Mouse (Mus musculus): ENCODE data around the gene Aspscr1. TPM values are rescaled to one million over a fixed set of nuclear protein-coding genes. Genes with fewer than 3 reads are reported as not detected.

Aspscr1 gene
- total RNA-seq (2015) (57.9 and 63.1 TPM in 2 replicates), total RNA-seq (2017) (59.5 and 70.2 TPM in 2 replicates)

DNA sequence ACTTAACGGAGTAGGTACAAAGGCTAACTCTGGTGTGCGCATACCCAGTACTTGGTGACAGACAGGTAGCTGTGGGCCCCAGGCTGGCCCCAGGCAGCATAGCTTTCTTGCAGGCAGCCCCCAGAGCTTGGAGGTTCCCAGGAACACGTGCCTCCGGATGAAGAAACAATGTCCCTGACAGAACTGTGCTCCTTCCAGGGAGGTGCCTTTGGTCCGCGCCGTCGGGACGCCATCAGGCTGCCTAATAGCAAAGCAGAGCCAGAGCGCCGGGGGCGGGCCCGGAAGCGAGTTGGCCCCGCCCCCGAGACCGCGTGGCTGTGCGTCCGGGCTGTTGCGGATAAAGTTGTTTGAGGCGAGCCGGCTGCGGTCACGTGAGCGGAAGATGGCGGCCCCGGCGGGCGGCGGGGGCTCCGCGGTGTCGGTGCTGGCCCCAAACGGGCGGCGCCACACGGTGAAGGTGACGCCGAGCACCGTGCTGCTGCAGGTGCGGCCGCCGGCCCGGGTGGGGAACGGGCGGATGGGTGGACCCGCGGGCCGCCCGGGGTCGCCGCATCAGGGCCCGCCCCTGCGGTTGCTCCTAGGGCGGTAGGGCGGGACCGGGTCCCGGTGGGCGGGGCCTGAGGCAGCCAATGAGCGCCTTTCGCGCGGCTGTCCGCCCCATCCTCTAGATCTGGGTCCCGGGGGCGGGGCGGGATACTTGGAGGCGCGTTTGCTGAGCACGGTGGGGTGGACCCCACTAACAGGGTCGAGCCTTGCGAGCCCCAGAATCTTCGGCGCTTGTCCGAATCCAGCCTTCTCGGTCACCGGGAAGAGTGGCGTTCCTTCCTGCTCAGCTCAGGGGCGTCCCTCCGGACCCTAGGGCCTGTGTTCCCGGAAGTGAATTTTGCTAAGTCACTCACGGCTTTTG lies at the start of gene Aspscr1:
Gene Aspscr1 (plus strand): TSS at position 287 of the 907 bp plus-strand sequence.
- ATAC-seq (ENCODE audit: poor library complexity, severe bottlenecking), result peak; percentile 93

- ATAC-seq (ENCODE audit: poor library complexity, severe bottlenecking), result peak; percentile 39
Observed at GRCm38 (mm10) chr11:120623961-120624679, 48.7 kb upstream of the Aspscr1 start.

DNA sequence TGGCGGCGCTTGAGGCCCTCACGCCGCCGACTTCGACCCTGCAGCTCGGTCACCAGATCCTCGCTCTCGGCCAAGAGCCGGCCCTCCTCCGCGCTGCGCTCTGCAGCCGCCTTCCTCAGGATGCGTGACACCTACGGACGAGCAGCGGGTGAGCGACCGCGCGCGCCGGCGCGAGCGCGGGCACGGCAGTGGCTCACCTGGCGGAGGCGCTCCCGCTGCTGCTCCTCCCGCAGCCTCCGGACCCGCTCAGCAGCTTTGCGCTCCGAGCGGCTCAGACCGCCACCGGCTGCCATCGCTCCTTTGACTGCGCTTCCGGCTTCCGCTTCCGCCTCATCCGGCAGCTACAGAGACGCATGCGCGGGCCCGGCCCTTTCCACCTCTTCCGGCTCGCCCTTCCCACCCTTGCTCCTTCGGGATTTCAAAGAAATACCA lies 48.1 kb upstream of the Aspscr1 start:
- ATAC-seq (ENCODE audit: poor library complexity, severe bottlenecking), result peak; percentile 43

GRCm38 (mm10) chr11:120625152-120625775 lies 47.5 kb upstream of the Aspscr1 start, which contains the start of gene Sirt7:
Gene Sirt7 (minus strand): TSS chr11:120625240.
- no peak for ATAC-seq (ENCODE audit: poor library complexity, severe bottlenecking)

GRCm38 (mm10) chr11:120626785-120627467 lies 45.8 kb upstream of the Aspscr1 start:
- no peak for ATAC-seq (ENCODE audit: poor library complexity, severe bottlenecking)

DNA sequence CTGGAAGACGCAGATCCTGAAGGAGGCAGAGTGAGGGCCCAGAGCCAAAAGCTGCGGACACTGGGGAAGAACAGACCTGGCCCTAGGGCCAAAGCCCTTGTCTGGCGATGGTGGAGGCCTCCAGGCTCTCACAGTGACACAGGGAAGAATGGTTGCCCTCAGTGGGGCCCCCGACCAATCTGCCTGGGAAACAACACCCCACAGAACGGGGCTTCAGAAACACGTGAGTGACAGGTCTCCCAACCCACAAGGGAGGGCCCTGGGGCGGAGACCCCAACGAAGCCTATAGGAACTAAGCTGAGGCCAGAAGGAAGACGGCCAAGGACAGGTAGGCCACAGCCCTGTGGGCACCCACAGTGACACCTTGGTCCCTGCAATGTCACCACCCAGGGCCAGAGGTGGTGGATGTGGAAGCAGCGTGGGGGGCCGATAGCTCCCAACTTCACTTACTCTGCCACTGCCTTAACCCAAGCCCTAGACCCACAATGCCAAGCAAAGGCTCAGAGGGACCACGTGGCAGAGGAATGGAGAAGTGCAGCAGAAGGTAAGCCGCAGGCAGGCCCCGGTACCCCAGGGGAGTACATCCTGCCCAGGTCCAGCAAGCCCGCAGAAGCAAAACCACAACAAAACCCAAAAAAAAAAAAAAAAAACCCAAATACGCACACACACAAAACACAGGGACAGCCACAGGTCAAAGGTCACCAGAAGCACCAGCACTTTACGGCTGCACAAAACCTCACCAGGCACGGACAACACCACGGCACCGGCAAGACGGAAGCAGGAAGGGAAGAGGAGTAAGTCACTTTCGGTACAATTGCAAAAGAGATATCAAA lies 45.1 kb upstream of the Aspscr1 start:
- ATAC-seq (ENCODE audit: poor library complexity, severe bottlenecking), result peak; percentile 41

DNA sequence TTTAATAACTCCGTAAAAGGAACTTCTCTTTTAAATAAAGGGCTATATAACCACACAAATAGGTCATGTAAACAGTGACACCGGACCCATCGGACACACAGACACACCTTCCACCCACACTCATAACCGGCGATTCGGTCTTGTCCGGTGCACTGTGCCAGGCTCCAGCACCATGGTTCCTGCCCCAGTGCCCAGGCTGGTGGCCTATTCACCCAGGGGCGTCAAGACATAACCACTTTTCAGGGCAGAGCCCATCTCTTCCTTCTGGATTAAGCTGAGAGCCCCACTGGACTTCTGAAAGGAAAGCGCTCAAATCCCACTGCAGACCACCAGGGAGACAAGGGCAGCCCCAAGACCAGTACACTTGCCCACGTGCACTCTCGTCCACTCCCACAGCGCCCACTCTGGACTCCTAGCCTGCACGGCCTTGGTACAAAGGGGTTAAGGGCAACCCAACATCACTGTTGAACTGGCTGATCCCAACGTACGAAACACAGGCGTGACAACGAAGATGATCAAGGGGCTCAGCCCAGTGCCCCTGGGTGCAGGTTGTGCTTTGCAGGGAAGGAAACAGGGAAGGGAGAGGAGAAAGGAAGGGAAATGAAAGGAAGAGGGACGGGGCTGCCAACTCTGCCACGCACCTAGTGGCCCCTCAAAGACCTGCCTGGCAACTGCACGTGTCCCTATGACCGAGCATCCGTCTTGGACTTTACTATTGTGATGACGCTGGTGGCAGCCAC lies 44.0 kb upstream of the Aspscr1 start:
- ATAC-seq (ENCODE audit: poor library complexity, severe bottlenecking), result no peak

GRCm38 (mm10) chr11:120629341-120629730 lies 43.4 kb upstream of the Aspscr1 start:
- ATAC-seq (ENCODE audit: poor library complexity, severe bottlenecking), result peak; percentile 29

GRCm38 (mm10) chr11:120629911-120630310 lies 42.9 kb upstream of the Aspscr1 start:
- peak; percentile 3; the same call in 1 of the 2 replicates for ATAC-seq (ENCODE audit: poor library complexity, severe bottlenecking)

- peak; percentile 53 for ATAC-seq (ENCODE audit: poor library complexity, severe bottlenecking)
Observed at GRCm38 (mm10) chr11:120630401-120630871, 42.3 kb upstream of the Aspscr1 start.

DNA sequence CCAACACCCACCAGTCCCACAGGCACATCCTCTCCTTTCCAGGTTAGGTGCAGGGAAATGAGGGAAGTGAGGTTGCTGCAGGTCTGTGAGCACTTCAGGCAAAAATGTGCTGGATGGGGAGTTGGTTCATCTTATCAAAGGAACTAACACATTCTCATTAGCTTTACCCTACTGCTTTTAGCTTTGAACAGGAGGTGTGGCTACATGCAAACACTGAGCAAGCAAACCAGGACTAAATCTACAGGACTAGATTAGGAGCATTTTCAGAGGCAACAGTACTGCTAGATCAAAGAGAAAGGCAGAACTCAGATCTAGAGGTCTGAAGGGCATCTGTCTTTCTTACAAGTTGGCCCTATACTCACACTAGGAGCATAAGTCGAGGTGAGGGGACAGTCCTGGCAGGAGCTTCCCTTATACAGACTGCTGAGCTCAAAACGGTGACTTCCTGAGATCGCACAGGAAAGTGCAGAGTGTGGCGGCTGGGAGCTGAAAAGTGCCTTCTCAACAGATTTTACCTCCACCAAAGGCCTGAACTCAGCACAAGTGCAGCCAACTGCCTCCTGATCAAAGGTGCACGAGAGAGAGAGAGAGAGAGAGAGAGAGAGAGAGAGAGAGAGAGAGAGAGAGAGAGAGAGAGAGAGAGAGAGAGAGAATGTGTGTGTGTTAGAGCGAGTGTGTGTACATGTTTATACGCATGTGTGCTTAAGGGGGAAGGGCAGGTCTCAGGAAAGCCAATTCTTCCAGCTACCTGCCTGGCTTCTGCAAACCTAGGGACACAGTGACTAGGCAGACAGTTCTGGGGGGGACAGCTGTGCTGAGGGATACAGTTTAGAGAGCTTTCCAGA lies 41.7 kb upstream of the Aspscr1 start:
- ATAC-seq (ENCODE audit: poor library complexity, severe bottlenecking), result no peak

DNA sequence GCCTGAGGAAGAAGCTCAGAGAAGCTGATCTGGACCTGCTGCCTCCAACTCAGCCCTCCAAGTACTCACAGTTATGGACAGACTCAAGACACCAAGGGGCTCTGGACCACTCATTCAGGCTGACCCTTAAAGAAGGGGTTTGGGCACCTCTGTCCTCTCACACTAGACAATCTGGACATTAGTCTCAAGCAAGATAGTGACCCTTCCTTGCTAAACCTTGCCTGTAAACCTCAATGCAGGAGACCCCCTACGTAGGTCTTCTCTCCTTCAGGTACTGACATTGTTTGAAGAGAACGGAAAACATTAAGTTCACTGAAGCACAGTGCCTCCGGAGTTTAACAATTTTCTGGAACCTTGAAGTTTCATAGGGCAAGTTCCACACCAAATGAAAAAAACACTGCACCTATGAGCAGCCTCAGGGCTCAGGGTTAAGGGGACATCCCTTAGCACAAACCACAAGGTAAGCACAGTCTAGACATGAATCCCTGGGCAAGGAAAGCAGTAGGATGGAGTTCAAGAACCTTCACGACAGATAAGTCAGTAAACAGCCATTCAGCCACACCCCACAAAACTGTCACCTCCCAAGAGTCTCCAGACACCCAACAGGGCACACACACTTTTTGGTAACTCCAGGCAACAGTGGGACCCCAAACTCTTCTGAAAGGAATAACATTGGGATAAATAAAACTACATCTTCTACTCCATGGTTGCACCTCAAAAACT lies 40.9 kb upstream of the Aspscr1 start:
- ATAC-seq (ENCODE audit: poor library complexity, severe bottlenecking), result no peak

DNA sequence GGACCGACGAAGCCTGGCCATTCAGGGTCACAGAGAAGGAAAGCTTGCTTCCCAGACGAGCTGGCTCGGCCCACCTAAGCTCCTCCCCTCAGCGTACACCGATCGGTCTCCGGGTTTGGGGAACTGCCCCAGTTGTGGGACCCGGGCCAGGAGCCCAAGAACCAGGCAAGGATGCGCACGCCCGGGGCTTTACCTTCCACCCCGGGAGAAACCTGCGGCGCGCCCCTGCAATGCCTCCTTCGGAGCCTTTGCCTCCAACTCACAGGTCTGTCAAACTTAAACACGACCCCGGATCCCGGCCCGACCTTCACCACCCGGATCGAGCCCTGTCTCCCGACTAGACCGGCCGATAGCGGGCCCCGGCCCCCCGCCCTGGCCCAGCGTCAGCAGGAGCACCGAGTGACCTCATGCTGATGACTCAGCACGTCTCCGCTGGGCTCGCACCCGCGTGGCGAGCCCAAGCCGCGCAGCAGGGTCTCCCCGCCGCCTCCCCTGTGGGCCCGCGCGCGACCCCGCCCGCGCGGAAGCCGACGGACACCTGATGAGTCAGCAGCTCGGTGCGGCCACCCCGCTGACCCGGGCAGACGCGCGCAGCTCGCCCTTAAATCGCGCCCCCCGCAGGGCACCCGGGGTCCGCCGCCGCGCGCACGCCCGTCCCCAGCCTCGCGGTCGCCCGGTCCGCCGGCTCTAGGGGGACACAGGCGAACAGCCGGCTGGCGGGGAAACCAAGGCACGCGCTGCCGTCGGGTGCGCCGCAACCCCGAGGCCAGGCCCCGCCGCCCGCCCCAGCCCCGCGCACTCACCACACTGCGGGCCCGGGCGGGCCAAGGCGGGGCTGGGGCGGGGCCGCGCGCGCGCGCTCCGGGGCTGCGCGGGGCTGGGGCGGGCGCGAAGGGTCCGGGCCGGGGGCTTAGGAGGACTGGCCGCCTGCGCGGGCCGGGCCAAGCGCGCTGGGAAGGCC lies 39.9 kb upstream of the Aspscr1 start:
- ATAC-seq (ENCODE audit: poor library complexity, severe bottlenecking), result peak; percentile 25

DNA sequence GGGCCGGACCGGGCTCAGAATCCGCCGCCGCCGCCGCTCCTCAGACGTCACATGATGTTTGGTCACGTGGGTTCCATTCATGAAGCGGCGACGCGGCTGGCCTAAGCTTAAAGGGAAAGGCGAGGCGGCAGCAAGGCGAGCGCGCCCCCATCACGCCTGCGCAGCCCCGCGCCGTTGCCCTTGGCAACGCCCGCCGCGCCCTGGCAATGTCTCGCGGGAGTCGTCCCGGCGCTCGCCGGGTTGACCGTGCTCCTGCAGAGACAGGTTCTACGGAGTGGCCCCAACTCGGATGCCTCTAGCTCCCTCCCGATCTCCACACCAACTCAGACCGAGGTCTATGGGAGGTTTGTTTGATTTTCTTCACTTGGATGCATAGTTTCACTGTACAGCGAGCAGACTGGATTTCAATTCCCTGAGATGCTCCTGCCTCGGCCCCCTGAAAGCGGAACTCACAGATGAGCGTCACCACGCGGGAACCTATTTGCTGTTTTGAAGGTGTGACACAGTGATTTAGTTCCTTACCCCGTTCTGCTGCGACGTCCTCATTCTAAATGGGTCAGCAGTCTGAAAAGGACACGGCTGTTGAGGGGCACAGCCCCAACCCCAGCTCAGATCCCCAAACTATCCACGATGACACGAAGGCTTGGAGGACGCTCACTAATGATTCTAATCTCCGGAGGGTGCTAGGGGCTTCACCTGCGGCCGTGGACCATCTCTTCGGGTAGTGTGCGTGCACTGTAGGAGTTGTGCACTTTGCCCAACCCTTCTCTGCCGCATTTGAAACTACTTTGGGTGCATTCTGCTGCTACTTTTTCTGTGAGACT lies 39.0 kb upstream of the Aspscr1 start, which contains the start of gene Mafg:
Gene Mafg (minus strand): TSS at position 81 of the 824 bp plus-strand sequence.
- ATAC-seq (ENCODE audit: poor library complexity, severe bottlenecking), result peak; percentile 29

GRCm38 (mm10) chr11:120634810-120635209 lies 38.0 kb upstream of the Aspscr1 start:
- ATAC-seq (ENCODE audit: poor library complexity, severe bottlenecking), result no peak
